Mouse (Mus musculus) CH12.LX (cell line): ENCODE results near the gene Ist1.

Source experiments
- BHLHE40 ChIP-seq: IDR thresholded peaks from 2 replicates; pipeline ENCODE4 v1.6.1; 2011; ENCODE audit warnings: mild to moderate bottlenecking, low read depth, low read length, improper control_type of control experiment
- CTCF ChIP-seq, 2 experiments: IDR thresholded peaks in 1 of 2; conservative IDR thresholded peaks in 1 of 2; 2 replicates each; pipeline ENCODE4 v1.5.1; 2011 to 2012; ENCODE audit warnings: low read depth in 2 of 2, low read length in 2 of 2, improper control_type of control experiment in 1 of 2, inconsistent platforms in 1 of 2, mild to moderate bottlenecking in 1 of 2, moderate library complexity in 1 of 2
- MYC ChIP-seq: IDR thresholded peaks from 2 replicates; pipeline ENCODE4 v1.6.1; 2011; ENCODE audit warnings: low read depth, mild to moderate bottlenecking, improper control_type of control experiment, low read length
- NELFE ChIP-seq: IDR thresholded peaks from 2 replicates; pipeline ENCODE4 v1.6.1; 2011; ENCODE audit warnings: low read depth, low read length, improper control_type of control experiment
- NRF1 ChIP-seq: IDR thresholded peaks from 2 replicates; pipeline ENCODE4 v1.6.1; 2014; ENCODE audit warnings: low read depth, mild to moderate bottlenecking, inconsistent platforms, low read length, improper control_type of control experiment, moderate library complexity
- POLR2A ChIP-seq: IDR thresholded peaks from 2 replicates; pipeline ENCODE4 v1.6.1; 2011; ENCODE audit warnings: low read depth, mild to moderate bottlenecking, improper control_type of control experiment, low read length
- RAD21 ChIP-seq: IDR thresholded peaks from 2 replicates; pipeline ENCODE4 v1.6.1; 2011; ENCODE audit warnings: low read depth, mild to moderate bottlenecking, low read length, improper control_type of control experiment, moderate library complexity
- SMC3 ChIP-seq: IDR thresholded peaks from 2 replicates; pipeline ENCODE4 v1.6.1; 2011; ENCODE audit warnings: low read depth, low read length, improper control_type of control experiment
- ZC3H11A ChIP-seq: IDR thresholded peaks from 2 replicates; pipeline ENCODE4 v1.6.1; 2012; ENCODE audit warnings: low read depth, mild to moderate bottlenecking, inconsistent platforms, low read length, improper control_type of control experiment
- ZMIZ1 ChIP-seq: IDR thresholded peaks from 2 replicates; pipeline ENCODE4 v1.6.1; 2012; ENCODE audit warnings: low read depth, mild to moderate bottlenecking, inconsistent platforms, low read length, improper control_type of control experiment

GRCm38 (mm10) chr8:109706076-109706873 lies 13.2 kb upstream of the Ist1 start:
- TF ChIP-seq CTCF (conservative IDR thresholded peaks at IDR 0.05 in 1 of 2, IDR thresholded peaks at IDR 0.05 in 1 of 2; ENCODE audit: low read depth in 2 of 2, low read length in 2 of 2) (no peak), POLR2A (no peak), RAD21 (no peak), MYC (no peak), BHLHE40 (no peak), NRF1 (no peak), NELFE (no peak), ZC3H11A (no peak), SMC3 (no peak), ZMIZ1 (no peak)
